Mouse (Mus musculus) E14TG2a.4 (cell line): Measurements from ENCODE around the gene Ddx27.

Source experiments
- CTCF ChIP-seq: conservative IDR thresholded peaks from 2 replicates; pipeline ENCODE4 v1.5.1; 2014; ENCODE audit warnings: low read length
- NANOG ChIP-seq: IDR thresholded peaks from 2 replicates; pipeline ENCODE4 v1.6.1; 2014; ENCODE audit warnings: borderline replicate concordance, low read length, mixed read lengths

GRCm38 (mm10) chr2:167058814-167059387, 43.9 kb downstream of the Ddx27 start:
- TF ChIP-seq CTCF (no peak), NANOG (peak; percentile 96)
